Mouse (Mus musculus): ENCODE measurements around the gene H2-Aa.

Gene H2-Aa

DNA sequence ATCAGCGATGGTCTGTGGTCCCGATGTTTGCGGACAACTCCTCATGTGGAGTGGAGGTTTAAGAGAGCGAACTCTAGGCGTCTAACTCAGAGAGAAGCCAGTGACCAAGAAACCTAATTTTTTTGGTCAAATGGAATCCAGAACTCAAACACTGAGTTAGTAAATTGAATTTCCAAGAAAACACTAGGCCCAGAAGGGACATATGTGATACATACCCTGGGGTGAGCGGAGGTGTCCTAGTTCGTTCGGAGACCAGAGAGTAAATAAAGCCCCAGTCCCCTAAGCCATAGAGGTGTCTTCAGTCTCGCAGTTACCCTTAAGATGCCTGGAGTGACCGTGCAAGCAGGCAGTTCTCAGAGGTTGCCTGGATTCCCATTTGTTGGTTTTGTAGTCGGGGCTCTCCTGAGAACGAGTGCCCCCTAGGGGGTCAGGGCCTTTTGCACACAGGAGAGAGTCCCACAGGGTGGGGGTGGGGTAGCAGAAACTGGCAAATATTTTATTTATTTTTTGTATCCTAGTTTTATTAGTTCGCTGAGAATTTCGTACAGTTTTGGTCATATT, 23.7 kb downstream of the H2-Aa start:
- DNase-seq (ENCODE audit: low spot score) = peak; percentile 44

DNA sequence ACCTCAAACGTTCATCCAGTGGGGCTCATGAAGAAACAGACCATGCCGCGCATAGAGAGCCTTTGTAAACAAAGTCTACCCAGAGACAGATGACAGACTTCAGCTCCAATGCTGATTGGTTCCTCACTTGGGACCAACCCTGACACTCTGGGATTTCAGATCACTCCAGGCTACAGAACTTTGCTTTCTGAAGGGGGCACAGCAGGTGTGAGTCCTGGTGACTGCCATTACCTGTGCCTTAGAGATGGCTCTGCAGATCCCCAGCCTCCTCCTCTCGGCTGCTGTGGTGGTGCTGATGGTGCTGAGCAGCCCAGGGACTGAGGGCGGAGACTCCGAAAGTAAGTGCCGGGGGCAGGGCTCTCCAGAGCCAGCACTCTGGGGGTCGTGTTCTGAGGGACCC, 24.6 kb downstream of the H2-Aa start:
- DNase-seq (ENCODE audit: low spot score) = peak; percentile 87

DNA sequence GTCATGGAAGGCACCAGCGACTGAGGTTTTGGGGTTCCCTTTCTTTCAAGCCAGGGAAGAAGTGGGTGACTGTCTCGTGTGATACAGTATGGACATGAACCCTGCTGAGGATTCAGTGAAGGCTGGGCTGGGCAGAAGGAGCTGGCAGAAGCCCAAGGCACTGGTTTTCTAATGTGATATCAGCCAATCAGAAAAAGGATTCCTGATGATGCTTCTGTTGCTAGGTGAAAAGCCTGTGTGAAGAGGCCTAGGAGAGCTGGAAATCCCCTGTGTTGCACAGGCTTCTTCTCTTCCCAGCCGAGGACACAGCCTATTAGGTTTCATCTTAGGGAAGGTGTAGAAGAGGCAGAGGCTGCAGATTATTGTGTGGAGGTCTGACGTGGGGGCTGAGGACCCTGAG, 26.1 kb downstream of the H2-Aa start:
- DNase-seq (ENCODE audit: low spot score) = peak; percentile 92

DNA sequence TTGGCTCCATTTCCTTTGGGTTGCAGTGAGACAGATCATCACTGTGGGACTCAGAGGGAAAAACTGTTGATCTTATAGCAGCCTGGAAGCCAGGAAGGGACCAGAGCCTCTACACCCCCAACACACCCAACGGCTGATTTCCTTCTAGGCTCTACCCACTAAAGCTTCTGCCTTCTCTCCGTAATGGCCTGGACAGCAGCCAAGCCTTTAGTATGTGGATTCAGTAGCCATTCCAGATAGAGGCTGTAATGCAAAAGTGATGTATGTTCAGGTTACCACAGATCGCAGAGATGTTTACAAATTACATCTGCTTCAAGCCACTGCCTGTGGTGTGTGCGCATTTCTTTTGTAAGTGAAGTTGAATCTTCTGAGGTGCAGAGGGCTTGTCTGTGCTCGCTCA, 27.1 kb downstream of the H2-Aa start:
- no peak for DNase-seq (ENCODE audit: low spot score)

DNA sequence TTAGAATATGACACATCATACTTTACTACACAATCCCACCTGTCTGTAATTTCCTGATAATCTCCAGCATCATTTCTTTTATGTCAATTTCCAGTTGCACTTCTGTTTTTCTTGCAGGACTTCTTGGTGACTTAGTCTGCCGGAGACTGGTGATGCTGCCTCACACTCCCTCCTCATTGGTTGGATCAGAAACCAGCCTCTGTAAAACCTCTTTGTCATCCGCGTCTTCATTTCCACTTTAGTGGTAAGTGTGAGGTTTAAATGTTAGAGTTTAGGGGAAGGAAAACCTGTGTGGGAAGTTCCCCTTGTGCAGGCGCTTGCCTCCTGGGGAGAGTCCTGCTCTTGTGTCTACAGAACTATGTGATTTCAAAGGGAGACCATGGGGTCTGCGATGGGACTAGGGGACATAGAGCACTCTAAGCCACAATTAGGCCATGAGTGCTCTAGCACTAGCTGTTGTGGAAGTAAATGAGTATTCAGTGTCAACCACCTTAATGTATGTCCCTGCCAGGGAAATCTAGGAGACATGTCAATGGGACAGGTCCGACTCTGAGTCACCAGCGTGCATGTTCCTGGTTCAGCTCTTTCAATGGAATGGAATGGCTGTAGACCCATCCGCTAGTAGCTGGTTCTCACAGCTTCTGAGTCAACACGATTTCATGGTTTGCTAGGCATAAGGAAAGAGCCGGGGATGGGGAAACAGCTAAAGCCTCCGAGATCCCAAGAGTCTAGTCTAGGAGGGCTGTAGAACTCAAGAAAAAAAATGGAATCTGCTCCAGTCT, 29.8 kb downstream of the H2-Aa start, which contains the start of gene H2-Ab1:
Gene H2-Ab1 (plus strand): TSS at position 96 of the 782 bp plus-strand sequence.
- DNase-seq (ENCODE audit: low spot score) = peak; percentile 88

DNA sequence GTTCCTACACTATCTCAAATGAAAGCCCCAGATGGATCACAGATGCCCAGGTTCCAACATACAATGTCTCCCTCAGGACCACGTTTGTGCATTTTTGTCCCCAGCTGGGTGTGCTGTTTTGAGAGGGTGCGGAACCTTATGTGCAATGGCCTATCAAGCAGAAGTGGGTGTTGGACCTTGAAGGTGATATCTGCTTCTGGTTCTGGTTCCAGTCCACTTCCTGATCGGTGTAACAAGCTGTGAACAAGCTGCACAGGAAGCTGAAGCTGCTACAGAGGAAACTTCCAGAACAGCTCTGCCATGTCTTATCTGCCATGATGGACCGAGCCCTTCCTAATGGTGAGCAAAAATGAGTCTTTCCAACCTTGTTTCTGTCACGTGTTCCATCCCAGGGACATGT, 31.1 kb downstream of the H2-Aa start:
- DNase-seq (ENCODE audit: low spot score) = no peak

DNA sequence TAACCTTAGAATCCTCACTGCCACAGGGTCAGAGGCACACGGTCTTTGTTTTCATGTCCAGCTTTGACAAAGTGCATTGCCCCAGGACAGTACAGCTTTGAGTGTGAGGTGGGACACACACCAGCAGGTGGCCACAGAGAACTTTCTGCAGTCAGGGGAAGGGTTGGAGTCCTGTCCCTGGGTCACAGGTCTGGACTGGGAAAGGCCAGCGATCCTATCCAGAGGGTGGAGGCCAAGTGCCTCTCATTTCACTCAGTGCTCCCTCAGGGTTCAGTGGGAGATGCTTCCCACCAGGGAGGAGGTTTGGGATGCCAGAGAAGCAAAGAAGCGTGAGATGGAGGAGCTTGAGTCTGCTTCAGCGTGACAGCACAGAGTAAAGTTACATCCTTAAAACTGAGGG, 36.0 kb downstream of the H2-Aa start:
- no peak for DNase-seq (ENCODE audit: low spot score)

DNA sequence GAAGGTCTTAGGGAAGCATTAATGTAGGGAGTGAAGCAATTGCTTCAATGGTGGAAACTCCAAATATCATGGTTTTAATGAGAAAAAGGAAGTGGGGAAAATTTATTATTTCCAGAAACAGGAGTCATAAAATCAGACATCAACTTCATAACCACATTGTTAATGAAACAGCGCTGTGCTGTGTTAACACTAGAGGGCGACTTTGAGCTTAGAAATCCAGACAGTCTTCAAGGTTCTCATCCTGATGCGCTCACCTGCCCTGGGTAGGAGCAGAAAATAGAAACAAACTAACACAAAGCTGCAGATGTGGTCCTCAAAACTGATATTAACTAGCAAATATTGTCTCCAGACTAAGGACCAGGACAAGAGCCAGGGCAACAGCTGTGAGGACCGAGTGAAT, 37.7 kb downstream of the H2-Aa start:
- DNase-seq (ENCODE audit: low spot score) = peak; percentile 69

DNA sequence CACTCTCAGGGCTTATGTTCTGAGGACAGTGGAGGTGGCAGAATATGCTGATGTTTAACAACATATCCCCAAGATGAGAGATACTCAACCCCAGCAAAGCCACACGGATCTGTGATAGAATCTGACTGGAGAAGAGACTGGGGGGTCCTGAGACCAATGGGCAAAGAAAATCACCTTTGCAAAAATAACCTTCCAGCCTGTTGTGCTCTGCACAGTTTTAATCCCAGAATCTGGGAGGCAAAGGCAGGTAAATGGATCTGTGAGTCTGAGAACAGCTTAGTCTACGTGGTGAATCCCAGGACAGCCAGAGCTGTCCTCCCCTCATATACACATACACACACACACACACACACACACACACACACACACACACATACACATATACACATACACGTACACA, 38.3 kb downstream of the H2-Aa start:
- DNase-seq (ENCODE audit: low spot score) = no peak

DNA sequence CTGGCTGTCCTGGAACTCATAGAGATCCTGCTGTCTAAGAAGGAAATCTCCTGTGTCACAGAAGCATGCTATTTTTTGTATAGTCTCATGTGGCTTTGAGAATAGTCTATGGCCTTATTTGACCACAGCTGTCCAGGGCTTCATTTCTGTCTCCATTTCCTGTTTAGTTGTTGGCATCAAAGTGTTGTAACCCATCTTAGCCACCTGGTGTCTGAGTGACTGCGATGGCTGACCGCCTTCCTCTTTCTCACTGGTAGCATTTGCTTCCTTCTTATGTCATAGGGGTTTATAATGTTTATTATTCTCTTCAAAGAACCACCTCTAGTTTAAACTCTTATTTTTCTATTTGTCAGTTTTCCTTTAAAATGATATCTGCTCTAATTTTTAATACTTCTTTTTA, 38.9 kb downstream of the H2-Aa start:
- DNase-seq (ENCODE audit: low spot score) = no peak

DNA sequence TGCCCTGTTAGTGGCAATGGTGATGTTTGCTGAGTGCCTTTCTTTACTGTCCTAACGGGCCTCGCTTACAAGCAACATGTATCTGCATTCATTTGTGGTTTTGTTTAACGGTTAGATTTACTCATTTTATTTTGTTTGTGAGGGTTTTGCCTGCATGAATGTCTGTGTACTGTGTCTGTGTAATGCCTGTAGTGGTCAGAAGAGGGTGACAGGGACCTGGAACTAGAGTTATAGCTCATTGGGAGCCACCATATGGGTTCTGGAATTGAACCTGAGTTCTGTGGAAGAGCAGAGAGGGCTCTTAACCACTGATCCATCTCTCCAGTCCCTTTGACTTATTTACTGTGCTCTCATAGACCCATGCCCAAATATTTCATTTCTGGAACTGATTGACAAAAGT, 40.6 kb downstream of the H2-Aa start:
- no peak for DNase-seq (ENCODE audit: low spot score)

DNA sequence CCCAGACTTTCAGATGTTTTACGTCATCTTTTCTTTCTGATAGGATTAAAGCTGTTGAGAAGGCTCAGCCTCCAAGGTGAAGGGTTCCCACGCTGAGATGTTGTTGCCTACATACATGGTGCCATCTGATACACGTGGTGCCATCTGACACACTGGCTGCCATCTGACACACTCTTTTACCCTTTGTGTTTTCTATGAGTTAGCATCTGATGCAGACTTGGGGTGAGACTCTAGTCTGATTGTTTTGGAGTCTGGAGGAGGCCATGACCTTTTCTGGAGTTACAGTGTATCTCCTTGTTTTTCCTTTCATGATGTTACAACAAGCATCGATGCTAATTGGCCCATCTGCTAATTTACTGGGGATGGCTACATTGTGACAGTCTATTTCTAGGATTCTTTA, 43.0 kb downstream of the H2-Aa start:
- DNase-seq (ENCODE audit: low spot score) = no peak

DNA sequence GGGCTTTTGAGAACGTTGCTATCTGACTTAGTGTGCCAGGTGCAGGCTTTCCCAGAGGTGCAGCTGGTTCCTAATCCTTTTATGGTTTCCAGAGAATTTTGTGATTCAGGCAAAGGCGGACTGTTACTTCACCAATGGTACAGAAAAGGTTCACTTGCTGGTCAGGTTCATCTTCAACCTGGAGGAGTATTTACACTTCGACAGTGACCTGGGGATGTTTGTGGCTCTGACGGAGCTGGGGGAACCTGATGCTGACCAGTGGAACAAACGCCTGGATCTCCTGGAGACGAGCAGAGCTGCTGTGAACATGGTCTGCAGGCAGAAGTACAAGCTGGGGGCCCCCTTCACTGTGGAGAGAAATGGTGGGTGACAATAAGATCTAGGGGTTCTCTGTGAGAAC, 46.7 kb downstream of the H2-Aa start:
- no peak for DNase-seq (ENCODE audit: low spot score)

DNA sequence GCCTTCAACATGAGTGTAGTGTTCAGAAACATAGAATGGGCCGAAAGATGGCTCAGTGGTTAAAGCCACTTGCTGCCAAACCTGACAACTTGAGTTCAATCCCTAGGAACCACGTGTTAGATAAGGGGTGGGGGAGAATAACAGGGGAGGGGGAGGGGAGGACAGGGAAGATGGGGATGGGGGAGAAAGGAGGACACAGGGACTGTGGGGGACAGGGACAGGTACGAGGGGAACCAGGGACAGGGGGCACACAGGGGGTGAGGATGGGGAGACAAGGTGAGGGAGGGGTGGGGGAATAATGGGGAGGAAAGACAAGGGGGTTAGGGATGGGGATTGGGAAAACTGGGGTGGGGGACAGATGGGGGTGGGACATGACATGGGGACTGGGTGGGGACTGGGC, 47.3 kb downstream of the H2-Aa start:
- no peak for DNase-seq (ENCODE audit: low spot score)

DNA sequence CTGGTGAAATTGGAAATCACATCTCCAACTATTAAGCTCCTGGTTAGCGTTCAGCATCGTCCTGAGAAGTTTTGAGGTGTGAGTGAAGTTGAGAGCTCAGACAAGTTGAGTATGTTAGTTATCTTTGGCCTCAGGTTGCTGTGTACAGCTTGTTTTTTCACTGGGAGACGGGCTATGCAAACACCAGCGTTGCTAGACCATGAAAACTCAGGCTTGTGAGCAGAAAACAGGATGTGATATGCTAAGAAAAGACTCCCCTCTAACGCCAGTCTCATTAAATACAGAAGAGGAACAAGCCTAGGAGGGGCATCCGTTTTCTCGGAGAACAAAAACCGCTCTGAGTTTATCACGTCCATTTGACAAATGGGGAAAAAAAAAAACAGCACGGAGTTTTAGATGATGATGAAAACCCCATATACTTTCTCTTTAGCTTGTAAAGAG, 48.0 kb downstream of the H2-Aa start:
- DNase-seq (ENCODE audit: low spot score) = peak; percentile 49

DNA sequence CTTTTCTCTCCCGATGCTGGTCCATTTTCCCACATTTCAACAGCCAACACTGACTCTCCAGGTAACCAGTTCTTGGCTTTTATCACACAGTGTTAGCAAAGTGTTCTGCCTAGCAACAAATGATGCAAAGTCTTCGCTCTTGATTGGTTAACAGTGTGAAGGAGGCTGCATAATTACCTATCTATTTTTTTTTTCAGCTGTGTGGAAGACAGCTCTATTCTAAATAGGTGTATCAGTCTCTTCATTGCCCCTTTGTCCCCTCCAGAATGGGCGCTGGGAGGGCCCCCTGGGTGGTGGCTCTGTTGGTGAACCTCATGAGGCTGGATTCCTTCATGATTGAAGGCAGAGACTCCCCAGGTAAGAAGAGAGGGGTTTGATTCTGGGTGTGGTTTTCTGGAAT, 48.9 kb downstream of the H2-Aa start, which contains the start of gene H2-Ob:
Gene H2-Ob (plus strand): TSS at position 198 of the 400 bp plus-strand sequence.
- DNase-seq (ENCODE audit: low spot score) = peak; percentile 76

DNA sequence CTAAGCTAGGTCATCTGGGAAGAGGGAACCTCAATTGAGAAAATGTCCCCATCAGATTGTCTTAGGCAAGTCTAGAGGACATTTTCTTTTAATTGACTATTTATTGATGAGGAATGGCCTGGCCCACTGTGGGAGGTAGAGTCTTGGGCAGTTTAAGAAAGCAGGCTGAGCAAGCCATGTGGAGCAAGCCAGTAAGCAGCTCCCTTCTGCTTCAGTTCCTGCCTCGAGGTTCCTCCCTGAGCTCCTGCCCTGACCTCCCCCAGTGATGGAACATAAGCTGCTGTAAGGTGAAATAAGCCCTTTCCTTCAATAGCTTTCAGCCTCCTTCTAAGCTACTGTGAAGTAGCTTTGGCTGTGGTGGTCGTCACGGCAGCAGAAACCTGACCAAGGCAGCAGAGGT, 49.9 kb downstream of the H2-Aa start:
- DNase-seq (ENCODE audit: low spot score) = no peak

DNA sequence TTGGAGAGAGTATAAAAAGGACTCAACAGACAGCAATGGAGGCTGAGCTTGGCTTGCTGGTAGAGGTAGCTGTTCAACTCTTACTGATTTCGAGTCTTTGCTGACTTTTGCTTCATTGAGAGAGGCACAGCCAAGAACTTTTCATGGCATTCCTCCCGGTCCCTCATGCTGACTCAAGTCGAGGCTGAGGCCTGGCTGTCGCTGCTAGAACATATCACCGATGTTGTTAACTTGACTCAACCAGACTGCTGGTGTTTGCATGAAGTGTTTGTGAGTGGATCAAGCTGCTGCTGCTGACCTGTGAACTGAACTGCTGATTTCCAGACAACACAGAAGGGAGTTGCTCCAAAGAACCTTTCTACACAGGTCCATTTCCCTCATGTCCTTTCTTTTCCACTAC, 50.9 kb downstream of the H2-Aa start:
- DNase-seq (ENCODE audit: low spot score) = peak; percentile 56

DNA sequence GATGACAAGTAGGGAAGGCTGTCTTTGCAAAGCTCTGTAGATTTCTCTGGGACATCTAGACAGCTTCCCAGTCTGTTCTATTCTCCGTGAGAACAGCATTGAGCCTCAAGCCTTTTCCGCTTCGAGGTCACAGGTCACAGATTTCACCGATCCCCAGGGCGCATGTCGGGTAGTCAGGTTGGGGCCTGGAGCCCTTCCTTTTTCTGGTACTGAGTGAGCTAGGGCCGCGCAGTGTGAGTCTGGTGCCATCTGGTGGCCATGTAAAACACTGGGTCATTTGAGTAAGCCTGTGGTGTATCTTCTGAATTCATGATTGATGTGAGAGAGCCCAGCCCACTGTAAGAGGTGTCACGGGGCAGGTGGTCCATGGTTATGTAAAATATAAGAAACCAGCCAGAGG, 52.7 kb downstream of the H2-Aa start:
- peak; percentile 86 for DNase-seq (ENCODE audit: low spot score)
